Mouse (Mus musculus): ENCODE results near the gene Trim14.

Gene Trim14

DNA sequence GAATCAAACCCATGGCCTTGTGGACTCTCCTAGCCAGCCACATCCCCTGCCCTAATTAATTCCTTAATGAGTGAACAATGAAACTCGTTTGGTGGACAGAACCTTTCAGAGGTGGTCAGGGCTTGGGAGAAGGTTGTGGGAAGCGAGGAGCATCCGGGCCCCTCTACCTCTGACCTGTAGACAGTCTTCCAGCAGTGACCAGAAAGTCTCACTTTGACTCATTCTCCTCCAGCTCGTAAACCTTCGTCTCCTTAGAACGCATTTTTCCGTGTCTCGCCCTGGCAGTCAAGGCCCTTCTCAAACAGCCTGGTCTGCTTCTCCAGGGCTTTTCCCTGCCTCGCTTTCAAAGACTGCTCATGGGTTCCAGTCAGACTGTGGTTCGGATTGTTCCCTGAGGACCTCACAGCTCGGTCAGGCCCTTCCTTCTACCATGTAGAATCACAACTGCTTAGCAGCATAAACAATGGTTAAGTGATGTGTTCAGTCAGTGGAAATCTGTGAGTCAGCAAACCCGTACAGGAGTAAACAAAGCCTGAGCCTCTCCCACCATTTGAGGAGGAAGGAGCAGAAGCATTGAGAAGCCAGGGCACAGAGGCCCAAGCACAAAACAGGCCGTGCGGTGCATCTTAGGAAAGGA lies 24.2 kb upstream of the Trim14 start:
- no peak for DNase-seq

DNA sequence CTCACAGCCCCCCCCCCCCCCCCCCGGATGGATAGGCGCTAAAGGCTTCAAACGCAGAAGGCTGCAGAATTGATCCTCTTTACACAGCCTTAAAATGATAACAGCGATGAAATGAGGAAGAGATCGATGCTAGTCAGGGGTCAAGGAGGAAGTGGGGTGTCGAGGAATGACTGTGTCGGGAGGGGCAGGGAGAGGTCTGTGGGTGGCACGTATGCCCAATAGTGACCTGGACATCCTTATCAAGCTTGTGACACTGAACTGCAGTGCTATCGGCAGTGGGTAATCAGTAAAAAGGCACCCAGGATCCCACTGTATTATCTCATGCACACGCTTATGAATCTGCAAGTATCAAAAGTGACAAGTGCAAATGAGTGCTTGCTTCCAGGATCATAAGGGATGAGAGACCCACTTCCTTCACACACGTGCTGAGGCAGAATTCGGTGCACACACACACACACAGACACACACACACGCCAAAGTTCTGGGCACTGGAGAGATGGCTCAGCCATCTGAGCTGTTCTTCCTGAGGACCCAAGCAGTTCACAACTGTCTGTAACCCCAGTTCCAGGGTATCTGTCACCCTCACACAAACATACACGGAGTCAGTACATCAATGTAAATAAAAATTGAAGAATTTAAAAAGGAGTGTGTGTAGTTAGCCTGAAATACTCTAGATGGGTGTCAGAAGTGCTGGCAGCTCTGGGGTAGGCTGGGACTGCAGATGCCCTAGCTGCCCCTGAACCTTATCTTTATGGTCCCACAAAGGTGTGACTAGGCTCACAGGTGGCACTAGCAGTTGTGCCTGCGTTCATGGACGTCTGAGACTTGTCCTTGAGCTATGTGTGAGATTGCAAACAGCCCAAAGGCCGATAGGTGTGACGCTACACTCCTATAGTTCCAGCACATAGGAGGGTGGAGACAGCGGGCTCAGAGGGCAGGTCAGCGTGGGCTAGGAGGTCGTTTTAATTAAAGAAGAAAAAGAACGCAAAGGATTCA lies 23.0 kb upstream of the Trim14 start:
- DNase-seq, result no peak

DNA sequence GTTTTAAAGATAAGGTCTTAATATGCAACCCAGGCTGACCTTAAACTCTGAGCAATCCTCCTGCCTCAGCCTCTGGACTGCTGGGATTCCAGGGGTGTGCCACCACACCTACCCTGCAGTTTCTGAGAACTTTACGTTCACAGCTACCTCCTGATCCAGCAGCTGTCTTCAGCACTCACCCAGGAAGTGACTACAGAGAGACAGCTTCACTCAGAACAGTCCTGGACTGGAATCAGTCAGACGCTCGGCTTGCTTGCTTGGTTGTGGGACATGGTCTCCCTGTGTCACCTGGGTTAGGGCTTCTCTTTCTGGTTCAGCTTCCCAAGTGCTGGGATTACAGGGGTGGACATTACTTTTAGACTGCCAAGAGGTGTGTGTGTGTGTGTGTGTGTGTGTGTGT lies 21.0 kb upstream of the Trim14 start:
- DNase-seq, result no peak

DNA sequence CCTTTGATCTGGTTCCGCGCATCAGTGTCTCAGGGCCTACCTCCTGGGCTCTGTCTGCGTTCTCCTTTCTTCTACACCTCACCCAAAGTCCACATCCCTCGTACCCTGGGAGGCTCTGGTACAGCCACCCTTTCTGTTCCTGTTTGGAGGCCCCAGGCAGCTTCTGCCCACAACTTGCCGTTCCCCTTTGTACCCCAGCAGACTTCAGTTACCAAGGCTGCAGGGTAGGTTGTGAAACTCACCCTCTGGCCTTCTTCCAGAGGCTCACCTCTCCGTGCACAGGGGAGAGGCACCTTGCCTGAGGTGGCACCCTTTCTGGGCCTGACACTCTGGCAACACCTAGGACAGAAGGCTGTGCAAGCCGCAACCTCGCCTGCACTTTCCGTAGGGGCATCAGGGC lies 19.8 kb upstream of the Trim14 start:
- no peak for DNase-seq

DNA sequence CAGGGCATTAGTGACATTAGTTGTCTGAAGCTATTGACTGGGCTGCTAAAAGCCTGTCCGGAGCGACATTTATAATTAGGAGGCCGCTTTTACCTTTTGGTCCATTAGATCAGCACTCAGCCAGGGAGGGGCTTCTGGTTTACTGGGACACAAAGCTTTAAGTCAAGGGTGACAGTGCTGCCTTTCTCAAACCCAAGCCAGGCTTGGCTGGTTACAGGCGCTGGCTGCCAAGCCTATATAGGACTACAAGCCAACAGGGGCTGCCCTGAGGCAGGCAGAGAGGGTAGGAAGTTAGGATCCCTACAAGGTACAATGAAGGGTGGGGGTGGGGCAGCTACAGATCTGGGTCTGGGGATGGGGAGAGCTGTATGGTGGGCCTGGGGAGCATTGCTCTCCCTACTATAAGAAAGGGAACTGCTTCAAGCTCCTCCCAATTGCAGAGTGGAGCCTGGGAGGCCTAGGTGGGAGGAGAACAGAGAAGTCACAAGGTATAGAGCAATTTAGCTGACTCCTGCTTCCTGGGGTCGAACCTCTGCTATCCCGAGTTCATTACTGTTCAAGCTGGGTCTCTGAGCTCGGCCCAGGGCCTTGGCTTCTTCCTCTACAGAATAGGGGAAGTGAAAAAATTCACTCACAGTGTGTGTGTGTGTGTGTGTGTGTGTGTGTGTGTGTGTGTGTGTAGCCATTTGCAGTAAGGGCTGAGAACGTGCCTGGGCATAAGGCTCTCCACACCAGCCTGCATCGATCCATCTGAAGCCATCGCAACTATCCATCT lies 18.5 kb upstream of the Trim14 start:
- peak; percentile 58 for DNase-seq

DNA sequence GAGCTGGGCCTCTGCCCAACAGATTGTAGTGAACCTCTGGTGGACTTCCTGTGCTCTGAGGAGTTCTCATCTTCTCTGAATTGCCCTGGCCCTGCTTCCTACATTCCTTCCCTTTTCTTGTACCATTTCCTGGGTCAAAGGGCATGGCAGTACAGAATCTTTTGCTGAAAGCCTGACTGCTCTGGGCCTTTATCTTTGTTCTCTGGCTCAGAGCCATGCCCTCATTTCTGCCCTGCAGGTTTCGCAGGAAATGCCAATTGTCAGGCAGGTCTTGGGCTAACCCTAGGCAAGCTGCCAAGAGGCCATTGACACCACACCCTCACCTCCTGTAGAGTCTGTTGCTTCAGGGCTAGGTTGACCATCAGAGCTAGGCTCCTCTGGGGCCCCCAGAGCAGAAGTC lies 17.9 kb upstream of the Trim14 start:
- peak; percentile 96 for DNase-seq

DNA sequence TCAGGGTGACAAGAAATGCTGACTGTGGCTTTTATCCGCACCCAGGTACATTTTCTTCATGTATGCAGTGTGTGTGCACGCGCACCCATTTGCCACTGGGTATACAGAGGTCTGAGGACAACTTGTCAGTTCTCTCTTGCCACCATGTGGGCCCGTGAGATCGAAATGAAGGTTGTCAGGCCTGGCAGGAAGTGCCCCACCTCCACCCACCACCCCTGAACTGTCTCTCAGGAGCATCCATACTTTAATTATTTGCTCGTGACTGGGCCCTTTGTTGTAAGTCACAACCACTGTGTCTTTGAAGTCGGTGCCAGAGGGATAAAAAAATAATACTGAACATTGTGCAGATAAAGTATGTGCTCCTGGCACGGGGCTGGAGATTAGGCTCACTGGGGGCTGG lies 14.5 kb upstream of the Trim14 start:
- DNase-seq, result no peak

DNA sequence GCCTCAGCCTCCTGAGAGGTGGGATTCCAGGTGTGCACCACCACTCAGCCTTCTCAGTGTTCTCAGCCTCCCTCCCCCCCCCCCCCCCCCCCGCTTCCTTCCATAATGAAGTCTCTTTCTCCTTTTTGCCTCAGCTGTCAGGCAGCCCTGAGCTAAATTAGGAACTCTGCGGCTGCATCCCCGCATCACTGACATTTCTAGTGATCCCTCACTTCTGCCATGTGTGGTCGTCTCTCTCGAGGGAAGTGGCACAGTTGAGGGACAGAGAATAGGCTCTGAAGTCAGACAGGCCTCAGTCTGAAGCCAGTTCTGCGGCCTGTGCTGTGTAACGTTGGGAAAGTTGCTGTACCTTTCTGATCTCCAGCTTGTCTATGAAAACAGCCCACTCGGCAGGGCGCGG lies 14.0 kb upstream of the Trim14 start:
- no peak for DNase-seq

DNA sequence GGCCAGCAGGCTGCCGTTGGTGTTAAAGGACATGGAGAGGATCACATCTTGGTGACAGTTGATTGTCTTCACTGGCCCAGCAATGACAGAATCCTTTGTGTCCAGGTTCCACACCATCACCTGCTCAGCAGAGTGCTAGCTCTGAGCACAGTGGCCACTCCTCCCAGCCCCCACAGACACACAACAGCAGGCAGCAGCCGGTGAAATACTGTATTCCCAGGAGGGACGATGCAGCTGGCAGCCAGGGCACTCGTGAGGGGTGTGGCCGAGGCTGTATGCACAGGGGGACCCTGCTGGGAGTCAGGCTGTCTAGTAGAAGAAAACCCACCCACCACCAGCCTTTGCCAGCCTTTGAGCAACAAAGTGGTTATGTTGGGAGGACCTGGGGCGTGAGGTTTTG lies 10.8 kb upstream of the Trim14 start:
- no peak for DNase-seq

DNA sequence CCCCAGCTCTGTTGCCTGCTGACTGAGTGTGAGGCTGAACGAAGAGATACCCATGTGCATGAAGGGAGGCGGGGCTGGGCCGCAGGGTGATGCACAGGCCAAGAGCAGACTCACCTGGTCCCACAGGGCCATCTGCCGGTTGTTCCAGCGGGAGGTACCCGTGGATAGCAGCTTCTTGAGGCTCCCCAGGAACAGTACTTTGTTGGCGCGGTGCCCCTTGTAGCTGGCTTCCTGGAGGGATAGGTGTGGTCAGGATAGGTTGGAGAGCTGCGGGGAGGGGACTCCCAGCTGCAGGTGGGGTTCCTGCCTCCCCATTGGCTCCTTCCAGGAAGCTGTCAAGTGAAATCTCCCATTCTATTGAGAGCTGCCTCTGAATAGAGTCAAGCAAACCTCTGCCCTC lies 9.6 kb upstream of the Trim14 start:
- peak; percentile 59 for DNase-seq

DNA sequence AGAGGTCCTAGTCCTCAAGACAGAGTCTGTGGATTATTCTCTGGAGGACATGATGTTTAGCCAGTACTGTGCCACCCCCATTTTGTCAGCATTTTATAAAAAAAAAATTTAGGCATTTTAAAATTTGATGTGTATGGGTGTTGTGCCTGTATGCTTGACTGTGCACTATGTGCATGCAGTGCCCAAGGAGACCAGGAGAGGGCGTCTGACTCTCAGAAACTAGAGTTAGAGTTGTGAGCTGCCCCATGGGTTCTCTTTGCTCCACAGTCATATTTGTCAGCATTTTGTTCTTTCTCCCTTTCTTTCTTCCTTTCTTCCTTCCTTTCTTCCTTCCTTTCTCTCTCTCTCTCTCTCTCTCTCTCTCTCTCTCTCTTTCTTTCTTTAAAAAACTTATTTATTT lies 8.4 kb upstream of the Trim14 start:
- no peak for DNase-seq

DNA sequence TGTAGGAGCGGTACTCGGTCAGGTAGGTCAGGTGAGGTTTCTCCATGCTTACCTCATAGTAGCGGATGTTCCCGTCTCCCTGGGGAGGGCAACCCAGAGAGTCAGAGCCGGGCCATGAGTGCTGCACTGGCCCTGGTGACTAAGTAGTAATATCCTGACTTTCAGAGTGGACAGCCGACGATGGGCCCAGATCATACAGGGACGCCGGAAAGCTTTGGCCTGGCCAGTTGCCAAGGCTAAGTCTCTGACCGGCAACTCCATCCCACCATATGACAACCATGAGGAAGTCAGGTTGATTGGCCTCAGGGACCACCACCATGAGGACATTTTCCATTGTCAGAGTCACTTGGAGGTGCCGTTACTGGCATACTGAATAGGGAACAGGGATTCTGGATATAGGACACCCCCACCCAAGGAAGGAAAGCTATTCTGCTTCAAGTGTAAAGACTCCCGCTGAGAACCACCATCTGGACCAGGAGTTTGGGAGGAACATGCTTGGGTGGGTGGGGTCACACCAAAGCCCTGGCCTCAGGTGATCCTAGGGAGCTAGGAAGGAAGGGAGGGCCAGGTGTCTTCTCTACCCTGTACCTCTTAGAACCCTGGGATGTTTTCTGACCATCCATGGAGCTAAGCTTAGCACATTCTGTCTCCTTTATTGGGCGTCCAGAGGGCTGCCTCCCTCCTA lies 7.6 kb upstream of the Trim14 start:
- peak; percentile 52 for DNase-seq

DNA sequence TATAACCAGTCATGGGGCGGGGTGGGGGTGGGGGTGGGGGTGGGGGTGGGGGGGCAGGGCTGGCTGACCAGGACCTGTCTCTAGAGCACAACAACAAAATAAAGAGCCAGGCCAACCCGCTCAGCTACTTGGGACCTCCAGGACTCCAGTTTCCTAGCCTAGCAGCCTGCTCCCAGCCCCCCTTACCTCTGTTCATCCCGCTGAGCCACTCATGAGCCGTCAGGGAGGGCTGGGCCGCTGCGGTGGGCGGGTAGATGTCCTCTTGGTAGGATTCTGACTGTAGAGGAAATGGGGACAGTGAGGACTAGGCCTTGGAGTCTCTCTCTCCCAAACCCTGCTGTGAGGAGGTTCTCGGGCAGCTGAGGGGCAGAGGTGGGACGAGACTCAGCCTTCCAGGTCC lies 5.8 kb upstream of the Trim14 start:
- no peak for DNase-seq

DNA sequence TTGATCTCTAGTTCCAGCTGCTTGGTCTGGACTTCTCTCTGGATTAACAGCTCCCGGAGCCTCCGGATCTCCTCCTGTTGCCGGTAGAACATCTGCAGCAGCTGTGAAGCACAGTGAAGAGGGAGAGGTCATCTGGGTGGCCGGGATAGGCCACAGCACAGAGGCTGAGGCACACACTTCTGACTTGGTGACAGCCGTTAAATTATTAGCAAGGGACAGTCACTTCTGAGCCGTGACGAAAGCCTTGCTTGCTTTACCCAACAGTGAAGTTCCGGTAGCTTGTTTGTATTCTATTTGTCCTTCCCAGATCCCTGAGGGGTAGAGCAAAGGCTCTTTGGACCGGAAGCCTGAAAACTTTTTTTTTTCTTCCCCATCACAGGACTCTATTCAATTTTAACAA lies 3.2 kb upstream of the Trim14 start:
- no peak for DNase-seq

DNA sequence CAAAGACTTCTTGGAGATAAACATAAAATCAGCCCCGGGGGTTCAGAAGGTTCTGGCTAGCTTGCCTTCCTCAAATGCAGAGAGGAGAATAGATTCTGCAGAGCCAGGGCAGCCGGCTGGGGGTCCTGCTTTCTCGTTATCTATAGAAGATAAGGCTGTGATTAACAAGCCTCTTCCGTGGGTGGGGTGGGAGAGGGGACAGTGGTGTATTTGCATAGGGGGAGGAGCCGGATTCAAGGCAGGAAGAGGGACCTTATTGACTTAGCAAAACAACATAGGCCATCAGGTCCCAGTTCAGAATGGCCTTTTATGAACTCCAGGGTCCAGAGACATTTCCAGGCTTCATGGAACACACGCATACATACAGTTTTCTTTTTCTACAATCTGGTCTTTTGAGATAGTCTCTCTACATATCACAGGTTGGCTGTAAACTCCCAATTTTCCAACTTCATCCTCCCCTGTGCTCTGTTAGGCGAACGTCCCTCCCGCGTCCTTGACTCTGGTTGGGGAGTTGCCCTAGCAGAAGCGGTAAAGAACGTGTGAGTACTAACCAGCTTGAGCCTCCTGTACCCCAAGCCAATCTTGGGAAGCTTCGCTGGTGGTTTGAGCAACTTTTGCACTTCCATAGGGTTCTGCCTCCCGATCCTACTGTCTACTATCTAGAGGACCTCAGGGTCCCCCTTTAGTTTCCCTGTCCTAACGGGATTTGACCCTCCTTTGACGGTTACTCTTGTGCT lies 679 bp downstream of the Trim14 start:
- no peak for DNase-seq

DNA sequence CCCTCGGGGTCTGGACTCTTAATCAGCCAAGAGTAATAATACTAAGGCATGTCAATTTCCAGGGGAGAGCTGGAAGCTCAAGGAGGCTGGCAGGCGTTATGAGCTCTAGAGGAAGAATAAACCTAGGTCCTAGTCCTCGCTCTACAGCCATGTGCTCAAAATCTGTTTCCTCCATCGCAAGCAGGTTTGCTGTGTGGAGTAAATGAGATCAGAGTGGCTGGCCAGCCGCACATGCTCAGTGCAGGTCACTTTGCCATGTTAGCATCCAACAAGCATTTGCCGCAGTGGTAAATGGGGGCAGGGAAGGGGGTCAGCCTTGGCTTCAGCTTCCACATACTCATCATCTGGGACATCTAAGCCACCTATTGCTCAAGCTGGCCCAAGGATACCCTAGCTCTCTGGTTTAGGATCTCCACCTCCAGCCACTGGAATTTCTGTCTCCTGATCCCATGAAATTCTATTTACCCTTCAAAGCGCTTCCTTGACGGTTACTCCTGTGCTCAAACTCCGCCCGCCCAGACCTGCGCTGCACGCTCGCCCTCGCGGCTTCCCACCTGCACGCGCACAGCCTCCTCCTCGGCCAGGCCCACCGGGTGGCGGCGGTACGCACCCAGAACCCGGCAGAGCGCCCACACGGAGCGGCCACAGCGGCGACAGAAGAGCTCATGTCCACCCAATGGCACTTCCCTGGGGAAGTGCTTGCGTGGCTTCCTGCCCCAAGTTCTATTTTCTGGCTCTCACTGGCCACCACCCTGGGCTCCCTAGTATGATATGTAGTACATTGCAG lies 1.8 kb downstream of the Trim14 start:
- DNase-seq, result no peak

DNA sequence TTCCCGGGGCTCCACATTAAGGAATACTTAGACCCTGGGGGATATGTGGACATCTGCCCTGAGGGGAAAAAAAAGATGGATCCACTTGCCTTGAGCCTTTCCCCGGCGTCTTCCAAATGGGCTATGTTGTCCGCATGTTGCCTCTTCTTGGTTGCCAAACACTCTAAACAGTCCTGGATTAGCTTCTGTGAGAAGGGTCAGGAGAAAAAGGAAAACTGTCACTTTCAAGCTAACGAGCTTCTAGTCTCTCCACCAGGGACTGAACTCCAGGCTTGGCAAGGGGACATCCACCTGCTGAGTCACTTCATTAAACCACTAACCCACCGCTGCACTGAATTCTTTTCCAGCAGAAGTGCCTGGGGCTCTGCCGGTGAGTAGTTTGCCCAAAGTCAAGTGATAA lies 3.0 kb downstream of the Trim14 start:
- DNase-seq, result no peak

DNA sequence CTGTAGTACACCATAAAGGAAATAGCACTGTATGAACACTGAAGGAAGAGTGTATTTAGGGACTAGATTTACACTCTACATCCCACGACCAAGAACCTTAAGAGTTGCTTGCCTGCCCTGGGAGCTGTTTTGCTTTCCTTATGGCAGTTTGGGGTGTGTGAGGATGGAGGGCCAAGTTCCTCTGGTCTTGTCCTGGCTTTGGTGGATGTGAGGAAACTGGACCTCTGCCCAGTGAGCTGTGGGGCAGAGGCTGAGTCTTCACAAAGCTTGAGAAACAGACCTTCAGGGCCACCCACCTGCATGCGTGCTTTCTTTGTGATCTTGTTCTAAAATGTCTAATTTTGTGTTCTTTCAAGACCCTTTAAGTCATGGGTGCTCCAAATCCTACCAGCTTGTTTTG lies 3.4 kb downstream of the Trim14 start:
- no peak for DNase-seq

DNA sequence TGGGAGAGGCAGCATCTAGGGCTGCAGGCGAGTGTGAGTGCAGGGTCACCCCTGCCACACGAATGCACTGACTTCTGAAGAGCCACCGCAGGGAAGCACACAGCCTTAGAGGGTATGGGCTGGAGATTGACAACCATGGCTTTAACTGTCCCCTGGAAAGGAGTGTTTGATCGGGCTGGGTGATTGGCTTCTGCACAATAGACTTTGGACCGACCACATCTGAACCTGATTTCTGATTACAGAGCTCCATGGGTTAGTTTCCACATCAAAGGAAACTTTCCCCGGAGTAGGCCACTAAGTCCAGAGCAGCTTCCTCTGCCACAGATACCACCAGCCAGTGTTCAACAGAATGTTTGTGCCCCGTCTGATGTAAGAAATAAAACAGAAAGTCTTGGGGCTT lies 6.2 kb downstream of the Trim14 start:
- no peak for DNase-seq

DNA sequence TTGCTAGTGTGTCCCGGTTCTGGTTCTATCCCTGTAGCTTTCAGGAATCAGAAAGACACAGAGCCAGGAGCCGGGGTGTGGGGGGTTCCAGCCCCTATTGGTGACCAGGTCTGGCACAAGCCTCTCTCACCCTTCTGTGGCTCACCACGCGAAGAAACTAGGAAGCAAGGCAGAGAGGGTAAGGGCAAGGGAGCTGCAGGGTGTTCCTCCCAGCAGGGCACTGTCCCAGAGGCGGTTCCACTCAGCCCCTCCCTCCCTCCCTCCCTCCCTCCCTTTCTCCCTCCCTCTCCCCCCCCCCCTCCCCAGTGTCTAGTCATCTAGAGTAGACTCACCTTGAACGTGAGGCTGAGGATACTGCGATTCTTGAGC lies 8.4 kb downstream of the Trim14 start:
- no peak for DNase-seq

DNA sequence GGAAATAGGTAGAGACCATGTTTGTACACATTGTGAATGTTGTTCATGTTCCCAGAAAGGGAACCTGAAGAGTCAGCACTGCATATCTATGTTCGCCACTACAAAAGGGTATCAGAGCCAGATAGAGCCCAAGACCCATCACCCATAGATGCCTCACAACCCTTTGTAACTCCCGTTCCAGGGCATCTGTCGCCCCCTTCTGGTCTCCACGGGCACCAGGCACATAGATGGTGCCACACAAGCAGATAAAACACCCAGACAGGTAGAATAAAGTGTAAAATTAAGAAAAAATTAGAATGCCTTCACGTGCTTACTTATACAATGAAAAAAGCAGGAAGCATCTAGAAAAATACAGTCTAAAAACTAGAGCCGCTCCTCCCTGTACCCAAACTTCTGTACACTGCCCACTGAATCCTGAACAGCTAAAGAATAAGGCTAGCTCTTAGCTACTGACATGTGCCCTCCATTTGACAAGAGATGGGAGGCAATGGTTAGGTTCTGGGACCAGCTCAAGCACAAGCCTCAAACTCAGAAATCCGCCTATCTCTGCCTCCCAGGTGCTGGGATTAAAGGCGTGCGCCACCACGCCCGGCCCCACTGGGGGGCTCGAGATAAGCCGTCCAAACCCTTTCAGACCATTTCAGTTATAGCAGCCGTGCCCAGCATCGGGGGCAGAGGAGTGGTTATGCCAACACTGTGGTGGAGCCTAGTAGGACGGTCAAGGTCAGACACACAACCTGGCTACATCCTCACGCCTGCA lies 9.0 kb downstream of the Trim14 start:
- DNase-seq, result no peak
